Mouse (Mus musculus): ENCODE results near the gene Fgf11.

Gene Fgf11

DNA sequence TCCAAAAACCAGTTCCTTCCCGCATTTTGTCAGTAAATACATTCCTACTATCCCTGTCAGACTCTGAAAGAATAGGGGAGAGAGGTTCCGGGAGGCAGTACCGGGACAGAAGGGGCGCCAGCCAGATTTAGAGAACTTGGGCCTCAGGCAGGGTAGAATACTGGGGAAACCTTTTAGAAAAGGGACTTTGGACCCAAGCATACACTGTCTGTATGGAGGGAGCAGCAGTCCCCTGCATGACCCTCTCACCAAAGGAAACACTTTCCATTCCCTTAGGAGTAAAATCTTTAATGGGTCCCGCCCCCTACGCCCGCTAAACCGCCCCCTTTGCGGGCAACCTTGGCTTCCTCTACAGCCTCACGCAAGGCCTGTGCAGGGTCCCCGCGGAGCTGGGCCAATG lies 1.7 kb upstream of the Fgf11 start:
- no peak for TF ChIP-seq GATA4 (IDR thresholded peaks at IDR 0.05; ENCODE audit: insufficient replicate concordance, low read length)

DNA sequence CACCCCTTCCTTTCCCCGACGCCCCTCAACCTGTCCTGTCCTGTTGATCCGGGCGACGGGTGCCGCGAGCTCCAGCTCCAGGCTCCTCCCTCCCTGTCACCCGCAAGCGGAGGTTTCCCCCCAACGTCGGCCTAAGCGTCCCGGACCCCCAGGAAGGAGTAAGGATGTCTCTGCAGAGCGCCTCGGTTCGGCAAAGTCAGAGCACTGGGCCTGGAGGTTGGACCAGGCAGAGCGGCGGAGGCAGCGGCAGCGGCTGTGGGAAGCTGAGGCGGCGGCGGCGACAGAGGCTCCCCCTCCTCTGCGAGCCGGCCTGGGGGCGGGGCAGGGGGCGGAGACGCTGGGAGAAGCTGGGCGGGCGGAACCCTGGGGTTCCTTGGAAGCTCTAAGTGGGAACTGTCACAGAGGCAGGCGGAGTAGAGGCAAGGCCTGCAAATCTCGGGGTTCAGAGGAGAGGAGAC lies 1.0 kb upstream of the Fgf11 start:
- no peak for TF ChIP-seq GATA4 (IDR thresholded peaks at IDR 0.05; ENCODE audit: insufficient replicate concordance, low read length)

DNA sequence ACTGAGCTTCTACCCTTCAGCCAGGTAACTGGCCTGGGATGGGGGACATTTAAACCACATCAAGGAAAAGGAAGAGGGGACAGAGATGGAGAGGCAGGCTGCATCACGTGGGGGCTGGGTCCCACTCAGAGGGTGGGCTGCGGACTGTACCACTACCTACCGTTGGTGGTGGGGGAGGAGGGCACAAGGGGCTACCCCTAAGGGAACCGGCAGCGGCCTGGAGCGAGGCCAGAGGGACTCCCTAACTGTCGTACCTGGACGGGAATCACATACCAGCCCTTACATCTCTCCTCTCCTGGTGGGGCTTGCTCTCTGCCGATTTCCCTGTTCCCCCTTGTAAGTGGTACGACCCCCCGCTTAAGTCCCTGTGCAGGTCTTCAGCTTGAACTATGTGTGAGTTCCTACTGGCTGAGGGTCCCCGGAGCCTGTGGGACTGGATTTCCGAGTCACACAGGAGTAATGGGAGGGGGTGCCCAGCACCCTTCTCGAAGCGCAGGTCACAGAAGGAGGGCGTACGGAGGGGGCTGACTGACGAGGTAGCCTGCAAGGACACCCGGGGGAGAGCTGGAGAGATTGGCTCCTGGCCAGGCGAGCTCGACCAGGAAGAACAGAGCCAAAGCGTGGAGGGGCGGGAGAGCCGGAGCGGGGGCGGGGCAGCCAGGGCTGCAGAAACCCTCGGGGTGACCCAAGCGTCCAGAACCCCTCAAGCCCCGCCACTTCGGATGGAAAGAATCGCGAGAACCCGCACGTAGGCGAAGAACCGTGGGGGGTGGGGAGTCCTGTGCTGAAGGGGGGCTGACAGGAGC lies 1.1 kb downstream of the Fgf11 start:
- no peak for TF ChIP-seq GATA4 (IDR thresholded peaks at IDR 0.05; ENCODE audit: insufficient replicate concordance, low read length)

DNA sequence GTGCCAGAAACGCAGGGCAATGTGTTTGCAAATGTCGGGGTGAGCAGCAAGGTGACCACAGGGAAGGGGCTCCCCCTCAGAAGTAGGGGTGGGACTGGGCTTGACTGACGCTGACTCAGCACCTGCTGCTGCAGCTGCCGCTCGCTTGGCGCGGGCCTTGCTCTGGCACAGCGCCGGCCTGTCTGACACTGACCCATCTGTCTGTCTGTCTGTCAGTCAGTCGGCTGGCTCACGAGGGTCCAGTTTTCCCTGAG lies 1.6 kb downstream of the Fgf11 start:
- TF ChIP-seq GATA4 (IDR thresholded peaks at IDR 0.05; ENCODE audit: insufficient replicate concordance, low read length) = no peak

DNA sequence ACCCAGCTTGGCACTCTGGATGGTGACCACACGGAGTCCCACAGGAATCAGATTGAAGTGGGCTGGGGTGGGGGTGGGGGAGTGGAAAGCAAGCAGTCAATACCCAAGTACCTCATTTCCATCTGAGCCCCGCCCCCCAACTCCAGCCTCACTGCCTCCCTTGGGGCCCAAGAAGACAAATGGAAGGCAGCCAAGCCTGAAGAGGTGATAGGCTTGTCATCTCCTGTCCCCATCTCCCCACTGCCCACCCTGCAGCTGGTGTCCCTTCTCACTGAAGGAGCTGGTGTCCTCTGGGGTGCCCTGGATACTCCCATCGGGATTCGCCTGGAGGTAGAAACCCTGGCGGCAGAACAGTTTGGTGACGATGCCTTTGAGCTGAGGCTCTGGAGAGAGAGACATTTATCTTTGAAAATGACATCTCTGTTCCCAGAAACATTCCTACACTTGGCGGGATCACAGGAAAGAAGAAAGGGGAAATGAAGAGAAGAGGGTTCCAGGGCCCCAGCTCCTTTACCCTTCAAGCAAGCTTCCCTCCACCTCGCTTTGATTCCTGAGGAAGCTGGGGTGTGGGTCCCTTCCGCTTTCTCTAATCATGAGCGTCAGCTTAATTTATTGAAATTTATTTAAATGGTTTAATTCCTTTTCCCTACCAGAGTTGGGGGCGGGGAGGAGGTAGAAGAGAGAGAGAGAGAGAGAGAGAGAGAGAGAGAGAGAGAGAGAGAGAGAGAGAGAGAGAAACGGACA lies 2.1 kb downstream of the Fgf11 start:
- no peak for TF ChIP-seq GATA4 (IDR thresholded peaks at IDR 0.05; ENCODE audit: insufficient replicate concordance, low read length)

DNA sequence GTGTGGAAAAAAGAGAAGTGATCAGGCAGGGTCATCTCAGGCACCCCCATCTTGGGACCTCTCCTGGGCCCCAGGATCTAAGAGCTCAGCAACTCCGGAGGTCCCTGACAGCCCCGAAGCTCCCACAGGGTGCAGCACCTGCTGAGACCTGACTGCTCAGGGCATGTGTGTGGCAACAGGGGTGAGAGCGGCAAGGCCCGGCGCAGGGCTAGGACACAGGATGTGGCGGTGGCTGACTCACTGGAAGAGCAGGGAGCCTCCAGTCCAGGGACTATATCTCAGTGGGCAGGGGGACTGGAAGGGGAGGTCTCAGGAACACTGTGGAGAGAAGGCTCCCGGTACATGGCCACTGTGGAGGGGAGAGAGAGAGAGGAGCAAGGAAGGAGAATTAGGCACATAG lies 3.7 kb downstream of the Fgf11 start:
- TF ChIP-seq GATA4 (IDR thresholded peaks at IDR 0.05; ENCODE audit: insufficient replicate concordance, low read length) = no peak

DNA sequence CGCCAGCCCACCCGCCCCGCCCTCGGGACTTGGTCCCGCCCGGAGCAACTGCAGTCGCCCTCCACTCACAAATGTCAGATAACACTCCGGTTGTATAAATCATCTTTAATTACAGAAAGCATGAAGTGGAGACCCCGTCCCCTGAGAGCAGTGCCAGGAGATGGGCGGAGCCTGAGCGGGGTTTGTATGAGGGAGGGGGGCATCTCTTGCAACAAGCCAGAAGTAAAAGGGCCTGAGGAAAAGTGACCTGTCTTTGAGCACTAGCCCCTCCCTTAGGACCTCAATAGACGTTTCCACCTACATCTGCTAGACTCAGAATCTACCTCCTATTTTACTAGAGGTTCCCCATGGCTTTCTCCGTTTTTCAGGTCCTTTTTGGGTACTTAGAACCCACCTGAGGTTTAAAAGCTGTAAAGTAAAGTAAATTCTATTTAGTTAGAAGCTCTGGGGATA lies 5.6 kb downstream of the Fgf11 start:
- no peak for TF ChIP-seq GATA4 (IDR thresholded peaks at IDR 0.05; ENCODE audit: insufficient replicate concordance, low read length)

DNA sequence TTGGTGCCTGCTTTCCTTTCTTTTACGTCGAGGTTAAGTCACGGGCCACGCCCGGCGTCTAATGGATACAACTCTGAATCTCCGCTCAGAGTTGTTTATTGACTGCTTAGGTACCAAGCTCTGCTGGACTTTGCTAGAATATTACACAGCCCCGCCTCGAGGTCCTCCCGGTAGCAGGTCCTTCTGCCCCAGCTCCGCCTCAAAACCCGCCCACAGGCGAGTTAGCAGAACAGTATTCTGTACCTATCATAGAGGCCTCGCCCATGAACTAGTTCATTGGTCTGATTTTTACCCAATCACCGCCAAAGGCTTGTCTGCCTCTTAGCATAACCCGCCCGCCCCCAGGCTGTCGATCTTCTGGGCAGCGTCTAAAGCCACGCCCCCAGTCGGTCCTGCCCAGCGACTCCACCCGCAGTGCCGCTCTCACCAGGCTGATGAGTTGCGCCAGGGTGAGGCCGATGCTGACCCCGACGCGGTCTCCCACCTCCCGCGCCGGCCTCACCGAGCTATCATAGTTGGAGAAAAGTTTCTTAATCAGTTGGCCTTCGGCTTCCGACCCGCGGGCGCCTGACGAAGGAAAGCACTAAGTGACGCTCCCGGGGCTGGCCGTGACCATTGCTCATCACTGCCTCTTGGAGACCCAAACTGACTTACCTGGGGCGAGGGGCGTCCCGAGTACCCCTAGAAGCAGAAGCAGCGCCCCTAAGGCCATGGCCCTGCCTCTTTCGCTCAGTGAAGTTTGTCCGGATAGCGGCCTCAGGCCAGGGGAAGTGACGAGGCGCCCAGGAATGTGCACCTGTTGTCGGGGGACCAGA lies 6.3 kb downstream of the Fgf11 start, which contains the start of gene Chrnb1:
TSS of gene Chrnb1 (minus strand) at position 776 of the 815 bp plus-strand sequence.
- no peak for TF ChIP-seq GATA4 (IDR thresholded peaks at IDR 0.05; ENCODE audit: insufficient replicate concordance, low read length)

DNA sequence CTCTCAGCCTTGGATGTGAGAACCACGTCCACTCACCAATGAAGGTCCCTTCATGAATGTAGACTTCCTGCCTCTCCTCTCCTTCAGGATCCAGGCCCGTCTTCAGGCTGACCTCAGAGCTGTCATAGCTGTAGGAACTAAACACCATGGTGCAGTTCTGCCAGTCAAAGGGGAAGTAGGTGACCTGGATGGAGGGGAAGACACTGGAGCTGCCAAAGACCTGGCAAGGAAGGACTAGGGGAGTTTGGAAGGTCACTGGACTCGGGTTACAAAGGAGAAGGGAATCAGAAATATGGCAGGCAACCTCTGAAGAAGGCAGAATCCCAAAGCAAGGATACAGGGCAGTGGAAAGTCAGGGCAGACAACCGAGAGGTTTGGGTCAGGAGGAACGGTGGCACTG lies 8.2 kb downstream of the Fgf11 start:
- no peak for TF ChIP-seq GATA4 (IDR thresholded peaks at IDR 0.05; ENCODE audit: insufficient replicate concordance, low read length)

DNA sequence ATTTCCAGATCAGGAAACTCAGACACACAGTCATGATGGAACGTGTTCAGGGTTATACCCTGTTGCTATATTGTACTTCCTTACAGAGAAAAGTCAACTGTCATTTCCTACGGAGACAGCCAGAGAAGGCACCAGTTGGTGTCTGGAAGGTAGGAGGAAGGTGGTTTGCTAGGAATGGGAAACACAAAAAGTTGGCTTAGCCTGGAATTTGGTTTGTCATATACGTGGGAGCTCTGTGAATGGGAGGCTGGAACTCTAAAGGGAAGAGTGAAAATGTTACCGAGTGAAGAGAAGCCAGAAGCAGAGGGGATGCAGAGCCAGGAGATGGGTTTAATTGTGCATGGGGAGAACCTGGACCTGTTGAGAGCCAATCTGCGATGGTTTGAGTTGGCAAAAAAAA lies 10.2 kb downstream of the Fgf11 start:
- no peak for TF ChIP-seq GATA4 (IDR thresholded peaks at IDR 0.05; ENCODE audit: insufficient replicate concordance, low read length)

DNA sequence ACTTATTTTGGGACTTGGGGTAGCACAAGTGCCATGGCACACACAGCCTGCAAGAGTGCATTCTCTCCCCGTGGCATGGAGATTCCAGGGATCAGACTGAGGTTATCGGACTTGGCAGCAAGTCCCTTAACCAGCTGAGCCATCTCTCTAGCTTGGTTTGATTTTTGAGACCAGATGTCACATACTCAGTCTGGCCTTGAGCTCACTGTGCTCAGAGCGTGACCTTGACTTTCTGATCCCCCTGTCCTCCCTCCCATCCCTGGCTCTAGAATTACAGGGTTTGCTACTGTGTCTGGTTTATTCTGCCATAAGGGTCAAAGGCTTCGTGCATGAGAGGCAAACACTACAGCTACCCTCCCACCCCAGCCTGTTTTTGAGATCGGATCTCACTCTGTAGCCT lies 12.2 kb downstream of the Fgf11 start:
- TF ChIP-seq GATA4 (IDR thresholded peaks at IDR 0.05; ENCODE audit: insufficient replicate concordance, low read length) = no peak

DNA sequence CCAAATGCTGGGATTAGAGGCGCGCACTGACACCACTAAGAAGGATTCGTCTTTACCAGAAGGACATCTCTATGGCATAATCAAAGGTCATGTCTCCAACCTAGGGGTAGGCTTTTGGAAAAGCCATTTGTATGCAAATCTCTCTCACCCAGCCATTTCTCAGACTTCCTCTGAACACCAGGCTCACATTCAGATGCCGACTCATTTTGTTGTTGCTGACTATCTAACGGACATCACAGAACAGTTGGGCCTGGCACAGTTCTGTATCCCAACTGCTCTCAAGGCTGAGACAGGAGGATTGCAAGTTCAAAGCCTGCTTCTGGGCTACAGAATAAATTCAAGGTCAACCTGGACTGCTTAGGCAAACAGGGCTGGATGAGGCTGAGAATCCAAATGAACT lies 14.4 kb downstream of the Fgf11 start:
- no peak for TF ChIP-seq GATA4 (IDR thresholded peaks at IDR 0.05; ENCODE audit: insufficient replicate concordance, low read length)

DNA sequence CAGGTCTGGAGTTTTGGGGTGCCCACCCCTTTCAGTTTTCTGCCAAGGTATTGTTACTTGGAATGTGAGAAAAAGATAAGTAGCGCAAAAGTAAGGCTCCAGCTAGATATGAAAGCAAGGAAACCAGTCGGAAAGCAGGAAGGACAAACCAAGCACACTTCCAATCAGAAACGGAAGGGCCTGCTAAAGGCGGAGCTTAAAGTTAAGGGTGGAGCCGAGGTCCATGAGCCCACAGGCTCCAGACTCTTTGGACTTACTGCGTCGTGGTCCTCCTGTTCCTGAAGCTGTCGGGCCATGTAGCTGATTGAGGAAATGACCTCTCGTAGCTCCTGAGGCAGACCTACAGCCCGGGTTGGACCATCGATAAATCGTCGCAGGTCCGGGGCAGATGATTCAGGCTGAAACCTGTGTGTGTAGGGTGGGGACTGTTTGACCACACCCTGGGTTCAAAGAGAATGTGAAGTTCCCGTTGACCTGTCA lies 16.8 kb downstream of the Fgf11 start:
- no peak; the same call in 1 of the 2 replicates for TF ChIP-seq GATA4 (IDR thresholded peaks at IDR 0.05; ENCODE audit: insufficient replicate concordance, low read length)

DNA sequence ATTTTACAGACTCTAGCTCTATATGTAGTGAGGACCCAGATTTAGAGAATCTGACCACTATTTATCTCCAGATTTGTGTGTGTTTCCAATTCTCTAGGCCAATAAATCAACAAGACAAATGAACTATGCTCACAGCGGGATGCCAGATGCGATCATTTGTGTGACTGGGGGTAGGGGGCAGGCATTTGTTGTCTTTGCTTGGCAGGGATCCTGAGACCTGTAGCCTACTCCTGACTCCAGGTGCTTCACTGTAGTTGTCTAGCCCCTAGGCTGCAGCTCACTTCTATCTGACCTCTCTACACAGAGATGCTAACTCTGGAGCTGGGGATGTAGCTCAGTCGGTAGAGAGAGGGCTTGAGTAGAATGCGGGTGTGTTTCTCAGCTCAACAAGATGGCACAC lies 19.8 kb downstream of the Fgf11 start:
- TF ChIP-seq GATA4 (IDR thresholded peaks at IDR 0.05; ENCODE audit: insufficient replicate concordance, low read length) = no peak

DNA sequence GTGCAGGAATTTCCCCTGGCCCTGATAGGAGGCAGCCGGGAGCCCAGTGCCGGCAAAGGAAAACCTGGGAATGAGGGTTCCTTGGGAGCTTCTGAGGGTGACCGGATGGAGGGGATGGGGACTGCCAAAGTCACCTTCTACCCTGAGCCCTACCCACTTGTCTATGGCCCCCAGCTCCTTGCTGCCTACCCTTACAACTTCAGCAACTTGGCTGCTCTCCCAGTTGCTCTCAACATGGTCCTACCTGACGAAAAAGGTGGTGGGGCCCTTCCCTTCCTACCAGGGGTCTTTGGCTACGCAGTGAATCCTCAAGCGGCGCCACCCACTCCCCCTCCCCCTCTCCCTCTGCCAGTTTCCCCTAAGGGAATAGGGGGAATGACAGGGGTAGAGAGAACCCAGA lies 22.7 kb downstream of the Fgf11 start:
- no peak for TF ChIP-seq GATA4 (IDR thresholded peaks at IDR 0.05; ENCODE audit: insufficient replicate concordance, low read length)

Data from liver, adult (tissue).